Mouse (Mus musculus) stomach, embryonic 16.5 days (tissue): ENCODE results near the gene Adam22. TPM values are rescaled to one million over a fixed set of nuclear protein-coding genes. Genes with fewer than 3 reads are reported as not detected.

Experiments
- ATAC-seq: fragments of 200-750 bp; cut with Nextera tagmentation; 2 replicates; pipeline ENCODE4 v1.8.0; 2017; ENCODE audit warnings: moderate number of reproducible peaks, moderate TSS enrichment; ENCODE audit not compliant: insufficient read depth, low FRiP score
- H3K27ac ChIP-seq: fragments of 300-500 bp; sonication (generic); 2 replicates; pipeline ENCODE4 v1.5.1; 2014; ENCODE audit warnings: low read length
- H3K27me3 ChIP-seq: fragments of 300-500 bp; sonication (generic); 2 replicates; pipeline ENCODE4 v1.6.1; 2014; ENCODE audit warnings: low read length, control low read depth, mixed read lengths; ENCODE audit not compliant: control insufficient read depth, insufficient read depth
- H3K36me3 ChIP-seq: fragments of 300-500 bp; sonication (generic); 2 replicates; pipeline ENCODE4 v1.6.1; 2014; ENCODE audit warnings: low read length; ENCODE audit not compliant: control insufficient read depth, insufficient read depth
- H3K4me1 ChIP-seq: fragments of 300-500 bp; sonication (generic); 2 replicates; pipeline ENCODE4 v1.6.1; 2014; ENCODE audit warnings: low read length, control low read depth, mixed read lengths; ENCODE audit not compliant: control insufficient read depth, insufficient read depth
- H3K4me2 ChIP-seq: fragments of 300-500 bp; sonication (generic); 2 replicates; pipeline ENCODE4 v1.6.1; 2014; ENCODE audit warnings: low read depth, low read length, mixed read lengths
- H3K4me3 ChIP-seq: fragments of 300-500 bp; sonication (generic); replicated peaks from 2 replicates; pipeline ENCODE4 v1.5.1; 2014; ENCODE audit warnings: mild to moderate bottlenecking, low read length
- H3K9ac ChIP-seq: fragments of 300-500 bp; sonication (generic); 2 replicates; pipeline ENCODE4 v1.6.1; 2014; ENCODE audit warnings: low read length
- H3K9me3 ChIP-seq: fragments of 300-500 bp; sonication (generic); replicated peaks from 2 replicates; pipeline ENCODE4 v1.6.1; 2016; ENCODE audit warnings: low read length, control low read depth; ENCODE audit not compliant: control insufficient read depth
- WGBS: fragments of 180-500 bp; shearing (Covaris S2); extraction: QIAGEN DNeasy Blood & Tissue Kit; methylation state at CpG from one replicate; pipeline ENCODE4 v1.1.7; 2014; 5-methylcytosine and 5-hydroxymethylcytosine counted together
- polyA plus RNA-seq: library from polyadenylated mRNA; unstranded; fragments of >200 nt; fragmentation: Nextera tagmentation; extraction: Ambion mirVana; gene quantifications from 2 replicates; pipeline ENCODE4 v1.2.1, GENCODE M21; 2015

Gene Adam22
- polyA plus RNA-seq, 1 experiment from 2014 or later = 7.0 TPM

DNA sequence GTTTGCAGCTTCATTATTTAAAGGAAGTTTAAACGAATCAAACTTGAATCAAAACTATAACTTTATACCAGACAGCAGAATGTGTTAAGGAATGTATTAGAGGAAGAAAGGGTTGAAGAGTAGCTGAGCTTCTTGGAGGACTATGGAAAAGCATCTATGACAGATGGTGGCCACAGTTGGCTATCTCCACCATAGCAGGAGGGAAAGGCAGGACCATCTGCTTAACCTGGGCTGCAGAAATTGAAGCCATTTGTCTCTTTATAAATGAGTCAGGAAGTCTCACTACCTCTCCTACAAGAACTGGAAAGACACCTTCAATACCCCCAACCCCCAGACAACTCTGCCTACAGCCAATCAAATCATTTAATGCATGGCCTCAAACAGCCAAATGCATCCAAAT is 272.3 kb downstream of the Adam22 start:
- H3K4me3 ChIP-seq = no peak overlapping the region
- no peak overlapping the region for H3K9ac ChIP-seq
- no peak for ATAC-seq

DNA sequence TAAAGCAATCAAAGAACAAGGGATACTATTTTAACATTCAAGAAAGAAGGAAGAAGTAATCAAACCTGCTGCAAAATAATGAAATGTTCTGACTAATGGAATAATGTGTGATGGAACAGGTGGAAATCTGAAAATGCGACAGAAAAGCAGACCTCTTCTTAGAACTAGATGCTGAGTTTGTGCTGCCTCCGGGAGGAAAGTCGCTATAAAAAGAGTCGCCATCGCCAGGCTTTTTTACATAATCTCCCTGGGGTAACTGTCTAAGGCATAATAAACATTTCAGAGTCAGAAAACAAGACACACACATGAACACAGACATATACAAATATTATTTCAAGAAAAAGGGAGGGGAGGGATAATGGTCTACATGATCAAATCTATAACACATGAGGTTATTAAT is 273.0 kb downstream of the Adam22 start:
- Histone ChIP-seq H3K4me3 (no peak overlapping the region), H3K27me3 (no peaks in the 10 kb centered on the region), H3K27ac (no peak overlapping the region), H3K9ac (no peak overlapping the region), H3K36me3 (no peaks in the 10 kb centered on the region), H3K9me3 (no peaks in the 10 kb centered on the region), H3K4me2 (no peak overlapping the region), H3K4me1 (no peaks in the 10 kb centered on the region)
- 79% methylated on average over 5 of the region's 5 CpGs for WGBS
- no peak for ATAC-seq

More for the DNA sequence above, 272.3 kb downstream of the Adam22 start:
- Histone ChIP-seq H3K4me2 (no peak overlapping the region), H3K9me3 (no peaks in the 10 kb centered on the region), H3K4me1 (no peaks in the 10 kb centered on the region), H3K27ac (no peak overlapping the region), H3K36me3 (no peaks in the 10 kb centered on the region), H3K27me3 (no peaks in the 10 kb centered on the region)
- 83% methylated on average over 1 of the region's 1 CpGs for WGBS

DNA sequence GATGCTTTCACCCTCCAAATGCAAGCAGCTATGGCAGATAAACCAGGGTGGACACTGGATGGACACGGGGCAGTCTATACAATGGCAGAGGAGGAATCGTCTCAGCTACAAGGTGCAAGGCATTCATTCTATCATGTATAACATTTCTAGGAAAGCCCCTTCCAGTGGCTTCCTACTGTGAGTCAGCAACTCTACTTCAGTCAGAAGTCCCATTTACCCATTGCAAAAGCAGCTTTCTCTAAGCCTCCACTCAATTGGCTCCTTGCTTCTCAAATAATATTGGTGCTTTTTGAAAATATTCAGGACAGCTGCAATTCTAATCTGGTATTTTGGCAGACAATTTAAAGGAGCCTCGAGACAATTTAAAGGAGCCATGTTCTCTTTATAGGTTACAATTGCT is 279.8 kb downstream of the Adam22 start:
- 74% methylated on average over 3 of the region's 3 CpGs for WGBS
- no peak overlapping the region for H3K27ac ChIP-seq
- no peak overlapping the region for H3K4me3 ChIP-seq
- H3K4me1 ChIP-seq = no peaks in the 10 kb centered on the region
- no peaks in the 10 kb centered on the region for H3K27me3 ChIP-seq
- H3K4me2 ChIP-seq = no peak overlapping the region
- H3K9me3 ChIP-seq = no peaks in the 10 kb centered on the region
- ATAC-seq = no peak
- no peaks in the 10 kb centered on the region for H3K36me3 ChIP-seq
- no peak overlapping the region for H3K9ac ChIP-seq

DNA sequence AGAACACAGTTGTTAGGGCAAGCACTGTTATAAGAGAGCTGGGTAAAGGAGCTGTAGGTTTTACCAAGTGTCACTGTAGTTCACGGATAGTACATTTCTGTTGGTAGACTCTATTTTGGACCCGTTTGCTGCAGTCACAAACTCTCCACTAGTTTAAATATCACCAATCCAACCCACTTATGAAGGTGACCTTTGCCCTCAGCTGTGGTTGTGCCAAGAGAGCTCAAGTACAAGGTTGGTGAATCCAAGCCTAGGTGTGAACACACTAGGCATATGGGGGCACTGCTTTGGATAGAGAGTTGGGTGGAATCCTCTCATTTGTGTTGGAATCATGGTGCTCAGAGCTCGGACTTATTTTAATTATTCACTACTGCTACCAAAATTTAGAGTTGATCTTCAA is 282.3 kb downstream of the Adam22 start:
- WGBS = 88% methylated on average over 3 of the region's 3 CpGs

DNA sequence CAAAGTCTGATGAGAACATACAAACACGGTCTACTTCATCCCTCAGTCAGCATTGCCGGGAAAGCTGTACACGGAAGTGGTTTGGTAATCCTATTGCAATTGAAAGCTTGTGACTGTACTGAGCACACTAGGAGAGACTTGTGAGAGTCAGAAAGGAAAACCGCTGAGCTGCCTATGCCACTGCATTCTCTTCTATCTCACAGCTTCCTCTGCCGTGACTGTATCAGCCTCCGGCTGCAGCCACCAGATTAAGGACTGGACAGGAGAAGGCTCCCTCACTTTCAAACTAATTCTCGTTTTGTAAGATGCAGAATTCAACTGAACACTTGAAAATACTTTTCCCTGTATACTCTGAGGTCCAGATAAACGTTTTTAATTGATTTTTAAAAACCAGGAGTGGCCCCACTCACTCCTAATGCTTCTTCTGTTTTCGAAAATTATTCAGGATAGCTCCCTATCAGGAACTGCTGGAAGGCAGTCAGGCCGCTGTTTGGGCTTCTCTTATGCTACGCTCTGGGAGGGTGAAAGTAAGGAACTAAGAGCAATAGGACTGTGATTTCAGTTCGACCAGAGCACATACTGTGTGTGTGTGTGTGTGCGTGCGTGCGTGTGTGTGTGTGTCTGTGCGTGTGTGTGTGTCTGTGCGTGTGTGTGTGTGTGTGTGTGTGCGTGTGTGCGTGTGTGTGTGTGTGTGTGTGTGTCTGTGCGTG is 285.0 kb downstream of the Adam22 start:
- no peak overlapping the region for H3K9ac ChIP-seq
- H3K27ac ChIP-seq = no peak overlapping the region
- no peaks in the 10 kb centered on the region for H3K9me3 ChIP-seq
- no peaks in the 10 kb centered on the region for H3K27me3 ChIP-seq
- 67% methylated on average over 20 of the region's 20 CpGs for WGBS
- no peak overlapping the region for H3K4me2 ChIP-seq
- H3K36me3 ChIP-seq = no peaks in the 10 kb centered on the region
- no peak for ATAC-seq
- no peaks in the 10 kb centered on the region for H3K4me1 ChIP-seq
- H3K4me3 ChIP-seq = no peak overlapping the region

More for the DNA sequence above, 282.3 kb downstream of the Adam22 start:
- Histone ChIP-seq H3K4me2 (no peak overlapping the region), H3K9me3 (no peaks in the 10 kb centered on the region), H3K4me1 (no peaks in the 10 kb centered on the region), H3K4me3 (no peak overlapping the region), H3K9ac (no peak overlapping the region), H3K27ac (no peak overlapping the region), H3K27me3 (no peaks in the 10 kb centered on the region), H3K36me3 (no peaks in the 10 kb centered on the region)
- no peak for ATAC-seq

DNA sequence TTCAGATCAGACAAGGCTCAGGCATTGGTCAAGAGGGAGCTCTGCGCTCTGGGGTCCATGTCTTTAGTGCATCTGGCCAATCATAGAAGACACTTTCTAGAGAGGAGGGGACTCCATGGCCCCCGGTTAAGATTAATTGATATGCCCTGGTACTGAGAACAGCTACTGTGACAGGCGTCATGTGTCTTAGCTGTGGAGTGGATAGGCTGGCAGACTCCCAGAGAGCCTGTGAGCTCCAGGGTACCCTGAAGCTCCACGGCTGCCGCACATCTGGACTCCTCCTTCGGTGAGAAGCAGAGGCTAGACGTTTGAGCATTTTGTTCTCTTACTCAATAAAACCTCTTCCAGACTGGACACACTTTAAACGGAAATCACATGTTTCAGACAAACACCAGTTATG is 290.5 kb downstream of the Adam22 start:
- Histone ChIP-seq H3K4me1 (no peaks in the 10 kb centered on the region), H3K27me3 (no peaks in the 10 kb centered on the region), H3K27ac (no peak overlapping the region), H3K36me3 (peaks cover 4% of the 10 kb centered on the region; the same call in 1 of the 2 replicates), H3K9ac (no peak overlapping the region), H3K4me2 (no peak overlapping the region), H3K9me3 (no peaks in the 10 kb centered on the region), H3K4me3 (no peak overlapping the region)
- ATAC-seq = no peak
- WGBS = 83% methylated on average over 8 of the region's 8 CpGs

DNA sequence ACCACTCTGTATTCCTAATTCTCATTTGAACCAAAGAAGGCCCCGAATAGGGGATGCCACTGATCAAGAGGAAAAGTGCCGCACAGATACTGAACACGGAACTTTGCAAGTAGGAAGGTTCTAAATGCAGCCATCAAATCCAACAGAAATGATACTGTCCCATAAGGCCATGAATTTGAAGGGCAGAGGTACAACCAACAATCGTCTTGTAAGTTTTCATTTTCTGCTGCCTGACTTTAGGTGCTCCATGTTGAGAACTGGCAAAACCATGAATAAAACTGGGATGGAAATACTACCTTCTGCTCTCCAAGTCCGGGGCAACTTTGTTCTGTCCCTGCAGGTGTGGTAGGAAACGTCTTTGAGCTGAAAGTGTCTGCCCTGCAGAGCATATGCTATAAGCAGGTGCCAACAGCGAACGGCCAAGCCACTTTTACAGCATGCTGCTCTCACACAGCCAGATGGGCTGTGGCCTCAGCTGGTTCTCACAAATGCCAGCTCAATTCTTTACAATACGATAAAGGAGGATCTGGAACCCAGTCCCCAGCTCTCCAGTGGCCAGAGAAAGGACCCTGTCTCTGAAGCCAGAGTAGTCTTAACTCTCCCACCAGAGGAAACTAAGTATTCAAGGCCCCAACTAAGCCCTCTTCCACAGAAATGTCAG is 293.9 kb downstream of the Adam22 start:
- Histone ChIP-seq H3K4me2 (no peak overlapping the region), H3K9ac (no peak overlapping the region), H3K9me3 (no peaks in the 10 kb centered on the region), H3K4me1 (no peaks in the 10 kb centered on the region), H3K4me3 (no peak overlapping the region), H3K27ac (no peak overlapping the region), H3K36me3 (peaks cover 4% of the 10 kb centered on the region; the same call in 1 of the 2 replicates), H3K27me3 (no peaks in the 10 kb centered on the region)
- no peak for ATAC-seq
- WGBS = 92% methylated on average over 9 of the region's 9 CpGs

DNA sequence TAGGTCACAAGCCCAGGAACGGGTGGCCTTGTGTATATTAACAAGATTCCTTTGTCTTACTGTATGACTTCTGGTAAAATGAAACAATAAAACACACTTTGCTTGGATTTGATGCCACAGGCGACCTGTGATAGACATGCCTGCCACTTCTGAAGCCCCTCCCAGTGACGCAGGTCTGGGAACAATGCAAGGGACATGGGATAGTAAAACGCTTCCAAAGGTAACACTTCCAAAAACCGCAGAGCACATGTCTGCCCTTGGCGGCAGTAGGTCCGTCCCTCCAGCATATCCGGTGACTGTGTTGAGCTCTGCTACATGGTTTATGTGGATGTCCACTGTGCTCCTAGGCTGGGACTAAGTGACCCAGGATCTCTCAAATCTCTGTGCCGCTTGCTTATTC is 294.6 kb downstream of the Adam22 start:
- Histone ChIP-seq H3K36me3 (peaks cover 4% of the 10 kb centered on the region; the same call in 1 of the 2 replicates), H3K4me1 (no peaks in the 10 kb centered on the region), H3K4me3 (no peak overlapping the region), H3K4me2 (no peak overlapping the region), H3K9ac (no peak overlapping the region), H3K27me3 (no peaks in the 10 kb centered on the region), H3K9me3 (no peaks in the 10 kb centered on the region), H3K27ac (no peak overlapping the region)
- 91% methylated on average over 9 of the region's 9 CpGs for WGBS
- ATAC-seq = no peak

DNA sequence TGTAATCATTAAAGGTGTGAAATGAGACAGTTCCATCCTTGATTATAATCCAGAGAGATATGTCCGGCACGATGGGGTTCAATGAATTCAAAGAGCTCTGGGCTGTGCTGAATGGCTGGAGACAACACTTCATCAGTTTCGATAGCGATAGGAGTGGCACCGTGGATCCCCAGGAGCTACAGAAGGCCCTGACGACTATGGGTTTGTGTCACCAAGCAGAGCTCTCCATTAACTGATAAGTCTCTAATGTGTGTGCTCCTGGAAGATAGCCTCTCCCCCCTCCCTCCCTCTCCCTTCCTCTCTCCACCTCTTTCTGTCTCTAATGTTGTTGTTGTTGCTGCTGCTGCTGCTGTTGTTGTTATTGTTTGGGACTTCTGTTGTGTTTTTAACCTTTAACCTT is 304.8 kb downstream of the Adam22 start:
- Histone ChIP-seq H3K4me2 (no peak overlapping the region), H3K4me3 (no peak overlapping the region), H3K9ac (no peak overlapping the region), H3K4me1 (no peaks in the 10 kb centered on the region), H3K9me3 (no peaks in the 10 kb centered on the region), H3K27me3 (no peaks in the 10 kb centered on the region), H3K36me3 (peaks cover 22% of the 10 kb centered on the region), H3K27ac (no peak overlapping the region)
- WGBS = 75% methylated on average over 6 of the region's 6 CpGs
- no peak for ATAC-seq
